Mouse (Mus musculus): ENCODE measurements around the gene Ccdc85b. TPM values are rescaled to one million over a fixed set of nuclear protein-coding genes. Genes with fewer than 3 reads are reported as not detected.
"Not testable (repeated sequence)": the region's sequence is repeated elsewhere in the genome, so short reads cannot be mapped to it uniquely, and the experiment has no call there.

Gene Ccdc85b
- total RNA-seq, 1 experiment: 5.4 TPM

GRCm38 (mm10) chr19:5495353-5496051 lies 37.8 kb upstream of the Ccdc85b start:
- no peak overlapping the region for H3K27ac ChIP-seq (ENCODE audit: insufficient read depth, low read depth, low read length, poor library complexity, severe bottlenecking)
- H3K4me3 ChIP-seq (ENCODE audit: insufficient read depth in 1 of 2, low read depth in 1 of 2, low read length in 2 of 2, poor library complexity in 1 of 2, severe bottlenecking in 1 of 2): no peak overlapping the region
- H3K36me3 ChIP-seq (ENCODE audit: control insufficient read depth, insufficient read depth, low read length, poor library complexity, severe bottlenecking): peaks cover 37% of the 10 kb centered on the region
- no peak overlapping the region for H3K9ac ChIP-seq (ENCODE audit: insufficient read depth, low read depth, low read length, poor library complexity, severe bottlenecking)
- in situ Hi-C loops (cut with MboI; ENCODE audit: low sequenced_read_pairs in 2 of 2, unreplicated experiment in 2 of 2): no loop called here
- no peak for TF ChIP-seq ZNF384 (IDR thresholded peaks at IDR 0.05; ENCODE audit: low read depth, low read length)
- no peak for TF ChIP-seq MAFK (IDR thresholded peaks at IDR 0.05; ENCODE audit: insufficient read depth, low read depth, low read length)
- TF ChIP-seq CHD2 (IDR thresholded peaks at IDR 0.05; ENCODE audit: low read depth, low read length): no peak
- no peak for TF ChIP-seq ZC3H11A (IDR thresholded peaks at IDR 0.05; ENCODE audit: borderline replicate concordance, low read depth, low read length)
- no peak for TF ChIP-seq HCFC1 (IDR thresholded peaks at IDR 0.05; ENCODE audit: borderline replicate concordance, insufficient read depth, low read length)
- H3K9me3 ChIP-seq (ENCODE audit: control insufficient read depth, insufficient read depth, low read depth, low read length): no peaks in the 10 kb centered on the region
- H3K4me1 ChIP-seq (ENCODE audit: control insufficient read depth in 2 of 2, insufficient read depth in 2 of 2, low read length in 2 of 2, poor library complexity in 1 of 2): peaks cover 2 to 21% of the 10 kb centered on the region in 2 experiments; a peak in 3 of 4 replicates
- DNase-seq (ENCODE audit: low read depth, low spot score): no peak

- no peak for DNase-seq (ENCODE audit: low read depth, low spot score)
- no peak overlapping the region for H3K4me3 ChIP-seq (ENCODE audit: insufficient read depth in 1 of 2, low read depth in 1 of 2, low read length in 2 of 2, poor library complexity in 1 of 2, severe bottlenecking in 1 of 2)
- no peak overlapping the region for H3K9ac ChIP-seq (ENCODE audit: insufficient read depth, low read depth, low read length, poor library complexity, severe bottlenecking)
- peaks cover 2 to 21% of the 10 kb centered on the region in 2 experiments; a peak in 3 of 4 replicates for H3K4me1 ChIP-seq (ENCODE audit: control insufficient read depth in 2 of 2, insufficient read depth in 2 of 2, low read length in 2 of 2, poor library complexity in 1 of 2)
- no peaks in the 10 kb centered on the region for H3K9me3 ChIP-seq (ENCODE audit: control insufficient read depth, insufficient read depth, low read depth, low read length)
- peaks cover 37% of the 10 kb centered on the region for H3K36me3 ChIP-seq (ENCODE audit: control insufficient read depth, insufficient read depth, low read length, poor library complexity, severe bottlenecking)
- TF ChIP-seq ZNF384 (IDR thresholded peaks at IDR 0.05; ENCODE audit: low read depth, low read length): peak; percentile 55; the same call in 1 of the 2 replicates
- no peak for TF ChIP-seq CHD2 (IDR thresholded peaks at IDR 0.05; ENCODE audit: low read depth, low read length)
- in situ Hi-C loops (cut with MboI; ENCODE audit: low sequenced_read_pairs in 2 of 2, unreplicated experiment in 2 of 2): no loop called here
- no peak overlapping the region for H3K27ac ChIP-seq (ENCODE audit: insufficient read depth, low read depth, low read length, poor library complexity, severe bottlenecking)
These were observed 36.6 kb upstream of the Ccdc85b start for GRCm38 (mm10) chr19:5494314-5494713.

GRCm38 (mm10) chr19:5493301-5493721 lies 35.6 kb upstream of the Ccdc85b start:
- Histone ChIP-seq H3K36me3 (ENCODE audit: control insufficient read depth, insufficient read depth, low read length, poor library complexity, severe bottlenecking) (peaks cover 37% of the 10 kb centered on the region), H3K4me1 (ENCODE audit: control insufficient read depth in 2 of 2, insufficient read depth in 2 of 2, low read length in 2 of 2, poor library complexity in 1 of 2) (peaks cover 2 to 23% of the 10 kb centered on the region in 2 experiments; a peak in 3 of 4 replicates)
- H3K27ac ChIP-seq (ENCODE audit: insufficient read depth, low read depth, low read length, poor library complexity, severe bottlenecking); H3K9ac ChIP-seq (ENCODE audit: insufficient read depth, low read depth, low read length, poor library complexity, severe bottlenecking); in situ Hi-C loops (cut with MboI; ENCODE audit: low sequenced_read_pairs in 2 of 2, unreplicated experiment in 2 of 2); H3K4me3 ChIP-seq (ENCODE audit: insufficient read depth in 1 of 2, low read depth in 1 of 2, low read length in 2 of 2, poor library complexity in 1 of 2, severe bottlenecking in 1 of 2); DNase-seq (ENCODE audit: low read depth, low spot score); H3K9me3 ChIP-seq (ENCODE audit: control insufficient read depth, insufficient read depth, low read depth, low read length): not testable (repeated sequence)

DNA sequence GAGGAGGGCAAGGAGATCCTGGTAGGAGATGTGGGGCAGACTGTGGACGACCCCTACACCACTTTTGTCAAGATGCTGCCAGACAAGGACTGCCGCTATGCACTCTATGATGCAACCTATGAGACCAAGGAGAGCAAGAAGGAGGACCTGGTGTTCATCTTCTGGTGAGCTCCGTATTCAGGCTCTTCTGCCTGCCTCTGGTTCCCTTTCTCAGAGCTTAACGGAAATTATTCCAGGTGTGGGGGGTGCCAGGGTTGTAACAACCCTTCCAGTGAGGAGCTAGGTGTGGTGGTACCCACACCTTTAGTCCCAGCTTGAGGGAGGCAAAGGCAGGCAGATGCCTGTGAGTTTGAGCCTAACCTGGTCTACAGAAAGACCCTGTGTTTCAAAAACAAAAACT lies 34.9 kb upstream of the Ccdc85b start:
- no peak for DNase-seq (ENCODE audit: low read depth, low spot score)
- Histone ChIP-seq H3K9me3 (ENCODE audit: control insufficient read depth, insufficient read depth, low read depth, low read length) (no peaks in the 10 kb centered on the region), H3K9ac (ENCODE audit: insufficient read depth, low read depth, low read length, poor library complexity, severe bottlenecking) (no peak overlapping the region), H3K27ac (ENCODE audit: insufficient read depth, low read depth, low read length, poor library complexity, severe bottlenecking) (no peak overlapping the region), H3K4me1 (ENCODE audit: control insufficient read depth in 2 of 2, insufficient read depth in 2 of 2, low read length in 2 of 2, poor library complexity in 1 of 2) (peaks cover 2 to 21% of the 10 kb centered on the region in 2 experiments; a peak in 3 of 4 replicates), H3K4me3 (ENCODE audit: insufficient read depth in 1 of 2, low read depth in 1 of 2, low read length in 2 of 2, poor library complexity in 1 of 2, severe bottlenecking in 1 of 2) (no peak overlapping the region), H3K36me3 (ENCODE audit: control insufficient read depth, insufficient read depth, low read length, poor library complexity, severe bottlenecking) (peaks cover 37% of the 10 kb centered on the region)
- no peak for TF ChIP-seq HCFC1 (IDR thresholded peaks at IDR 0.05; ENCODE audit: borderline replicate concordance, insufficient read depth, low read length)
- no peak for TF ChIP-seq MAFK (IDR thresholded peaks at IDR 0.05; ENCODE audit: insufficient read depth, low read depth, low read length)
- no peak for TF ChIP-seq ZC3H11A (IDR thresholded peaks at IDR 0.05; ENCODE audit: borderline replicate concordance, low read depth, low read length)
- TF ChIP-seq ZNF384 (IDR thresholded peaks at IDR 0.05; ENCODE audit: low read depth, low read length): no peak
- TF ChIP-seq CHD2 (IDR thresholded peaks at IDR 0.05; ENCODE audit: low read depth, low read length): no peak
- in situ Hi-C loops (cut with MboI; ENCODE audit: low sequenced_read_pairs in 2 of 2, unreplicated experiment in 2 of 2): no loop called here
